Mouse (Mus musculus) skeletal muscle tissue, adult 2 months (tissue): Measurements from ENCODE around the gene Sbsn.
"Not testable (repeated sequence)": the region's sequence is repeated elsewhere in the genome, so short reads cannot be mapped to it uniquely, and the experiment has no call there.

Experiments used
- DNase-seq: peaks from one replicate; pipeline ENCODE4 v3.0.0-alpha.2; 2012; ENCODE audit warnings: low read depth, low spot score

Sbsn gene

GRCm38 (mm10) chr7:30751086-30751669 is at the start of gene Sbsn:
Gene Sbsn (plus strand): TSS chr7:30751471.
- no peak for DNase-seq

- DNase-seq, result no peak
Measured at GRCm38 (mm10) chr7:30706214-30706882, 44.9 kb upstream of the Sbsn start.

GRCm38 (mm10) chr7:30707441-30707840 is 43.8 kb upstream of the Sbsn start:
- no peak for DNase-seq

GRCm38 (mm10) chr7:30711942-30712341 is 39.3 kb upstream of the Sbsn start, which contains the start of gene Atp4a:
Gene Atp4a (plus strand): TSS chr7:30712209.
- DNase-seq, result no peak

- peak; percentile 12 for DNase-seq
Measured at GRCm38 (mm10) chr7:30717006-30717715, 34.1 kb upstream of the Sbsn start.

- no peak for DNase-seq
Measured at GRCm38 (mm10) chr7:30717716-30718046, 33.6 kb upstream of the Sbsn start.

- DNase-seq, result no peak
Measured at GRCm38 (mm10) chr7:30719669-30720068, 31.6 kb upstream of the Sbsn start.

- DNase-seq, result no peak
Measured at GRCm38 (mm10) chr7:30721286-30721685, 30.0 kb upstream of the Sbsn start.

- no peak for DNase-seq
Measured at GRCm38 (mm10) chr7:30723274-30723953, 27.9 kb upstream of the Sbsn start.

- no peak for DNase-seq
Measured at GRCm38 (mm10) chr7:30728214-30728613, 23.1 kb upstream of the Sbsn start.

- no peak for DNase-seq
Measured at GRCm38 (mm10) chr7:30728739-30729395, 22.4 kb upstream of the Sbsn start.

- peak; percentile 94 for DNase-seq
Measured at GRCm38 (mm10) chr7:30729396-30730063, 21.7 kb upstream of the Sbsn start, which contains the start of gene Tmem147. Gene Tmem147 (minus strand): TSS chr7:30729540.

- not testable (repeated sequence) for DNase-seq
Measured at GRCm38 (mm10) chr7:30730064-30730722, 21.1 kb upstream of the Sbsn start.

GRCm38 (mm10) chr7:30736211-30736610 is 15.1 kb upstream of the Sbsn start:
- DNase-seq, result no peak

- not testable (repeated sequence) for DNase-seq
Measured at GRCm38 (mm10) chr7:30742570-30742969, 8.7 kb upstream of the Sbsn start.

GRCm38 (mm10) chr7:30743617-30744016 is 7.7 kb upstream of the Sbsn start, which contains the start of gene Gapdhs:
Gene Gapdhs (minus strand): TSS chr7:30743681.
- not testable (repeated sequence) for DNase-seq

GRCm38 (mm10) chr7:30744022-30744598 is 7.2 kb upstream of the Sbsn start:
- no peak for DNase-seq

- DNase-seq, result no peak
Measured at GRCm38 (mm10) chr7:30747525-30748204, 3.6 kb upstream of the Sbsn start.

- no peak for DNase-seq
Measured at GRCm38 (mm10) chr7:30749824-30750606, 1.3 kb upstream of the Sbsn start.
